ENCODE assay signal across 8 mouse cellular contexts in genomic region chr13:51643924-51644828, GRCm38 (mm10). TPM values are rescaled to one million over a fixed set of nuclear protein-coding genes. Genes with fewer than 3 reads are reported as not detected.
A peak's percentile ranks its signal among the peaks of the same experiment; 100 is the strongest.
DNase-seq lines count a peak whose midpoint lies in the region; ATAC-seq and TF ChIP-seq lines count a peak whose summit lies in the region.

No protein-coding gene starts in this region.

- no peaks in the 10 kb centered on the region for H3K9me3 ChIP-seq in embryonic facial prominence, embryonic 10.5 days
- H3K9me3 ChIP-seq in hindbrain, embryonic 10.5 days: no peaks in the 10 kb centered on the region
- no peaks in the 10 kb centered on the region for H3K9me3 ChIP-seq in midbrain, embryonic 13.5 days

- H3K4me3 ChIP-seq in liver, adult 2 months (ENCODE audit: insufficient read depth, low read depth, low read length): peak overlapping the region; percentile 64
- peak overlapping the region; percentile 98 for H3K4me3 ChIP-seq in embryonic facial prominence, embryonic 10.5 days
- H3K4me3 ChIP-seq in hindbrain, embryonic 10.5 days: peak overlapping the region; percentile 92
- H3K4me3 ChIP-seq in midbrain, embryonic 13.5 days (replicated peaks): peak overlapping the region; percentile 77

- WGBS in liver, adult 2 months: 22% methylated on average over 20 of the region's 20 CpGs
- whole genome bisulfite sequencing in embryonic facial prominence, embryonic 10.5 days: 47% methylated on average over 20 of the region's 20 CpGs
- 47% methylated on average over 20 of the region's 20 CpGs for WGBS in hindbrain, embryonic 10.5 days
- WGBS in midbrain, embryonic 13.5 days: 47% methylated on average over 20 of the region's 20 CpGs

- no peaks in the 10 kb centered on the region; the same call in 1 of the 2 replicates for H3K79me2 ChIP-seq in liver, adult 2 months (ENCODE audit: control insufficient read depth, insufficient read depth, low read length)

- ATAC-seq in midbrain, embryonic 13.5 days: peak; percentile 19

- H3K36me3 ChIP-seq in liver, adult 2 months (ENCODE audit: control insufficient read depth, insufficient read depth, low read length): no peaks in the 10 kb centered on the region
- peaks cover under 1% of the 10 kb centered on the region; the same call in 1 of the 2 replicates for H3K36me3 ChIP-seq in embryonic facial prominence, embryonic 10.5 days (replicated peaks)
- no peaks in the 10 kb centered on the region; the same call in 1 of the 2 replicates for H3K36me3 ChIP-seq in hindbrain, embryonic 10.5 days
- no peaks in the 10 kb centered on the region for H3K36me3 ChIP-seq in midbrain, embryonic 13.5 days

- H3K4me1 ChIP-seq in liver, adult 2 months (ENCODE audit: control insufficient read depth, insufficient read depth, low read length): peaks cover 2% of the 10 kb centered on the region
- peaks cover 37% of the 10 kb centered on the region for H3K4me1 ChIP-seq in embryonic facial prominence, embryonic 10.5 days
- H3K4me1 ChIP-seq in hindbrain, embryonic 10.5 days (replicated peaks): peaks cover 32% of the 10 kb centered on the region
- H3K4me1 ChIP-seq in midbrain, embryonic 13.5 days (replicated peaks): peaks cover 26% of the 10 kb centered on the region

- peak overlapping the region; percentile 59 for H3K9ac ChIP-seq in liver, adult 2 months (ENCODE audit: low read depth, low read length)
- peak overlapping the region; percentile 74 for H3K9ac ChIP-seq in midbrain, embryonic 13.5 days (replicated peaks)

- TF ChIP-seq POLR2A in liver, adult 2 months (IDR thresholded peaks at IDR 0.05; ENCODE audit: extremely low read depth, insufficient read depth, low read length): no peak

- peak overlapping the region; percentile 69 for H3K27ac ChIP-seq in liver, adult 2 months (replicated peaks; ENCODE audit: insufficient read depth, low read depth, low read length)
- H3K27ac ChIP-seq in embryonic facial prominence, embryonic 10.5 days (replicated peaks): peak overlapping the region; percentile 99
- H3K27ac ChIP-seq in hindbrain, embryonic 10.5 days: peak overlapping the region; percentile 98
- peak overlapping the region; percentile 69 for H3K27ac ChIP-seq in midbrain, embryonic 13.5 days

- no peak for TF ChIP-seq CTCF in liver, adult 2 months (IDR thresholded peaks at IDR 0.05; ENCODE audit: low read depth, low read length)

- H3K4me2 ChIP-seq in midbrain, embryonic 13.5 days (replicated peaks): peak overlapping the region; percentile 92

- peak; percentile 33 for DNase-seq in liver, adult 2 months (ENCODE audit: extremely low read depth, low read depth, low spot score)
- DNase-seq in liver: no peak
- DNase-seq in embryonic facial prominence, embryonic 10.5 days (ENCODE audit: low spot score): no peak
- DNase-seq in hindbrain, embryonic 10.5 days (ENCODE audit: low spot score): no peak
- no peak for DNase-seq in gastrocnemius, adult 8-10 months (ENCODE audit: low spot score in 2 of 2)
- no peak for DNase-seq in layer of hippocampus, postnatal 36 days
- no peak for DNase-seq in MN1 (ENCODE audit: low spot score)

- H3K27me3 ChIP-seq in liver, adult 2 months (ENCODE audit: control insufficient read depth, insufficient read depth, low read length): no peaks in the 10 kb centered on the region
- H3K27me3 ChIP-seq in embryonic facial prominence, embryonic 10.5 days (replicated peaks; ENCODE audit: low read depth, poor library complexity, severe bottlenecking): no peaks in the 10 kb centered on the region
- no peaks in the 10 kb centered on the region for H3K27me3 ChIP-seq in hindbrain, embryonic 10.5 days (ENCODE audit: insufficient read depth, poor library complexity, severe bottlenecking)
- H3K27me3 ChIP-seq in midbrain, embryonic 13.5 days: no peaks in the 10 kb centered on the region

RNA-seq across cellular contexts. Expression of gene Cks2, which starts 0.9 kb away (rescaled TPM):
- total RNA-seq in liver, adult 2 months (2014; rRNA removed): 32.4 and 38.0 TPM in 2 replicates
- 22.7 and 25.8 TPM in 2 replicates for polyA plus RNA-seq in liver, adult 2 months (2012; rRNA removed)
- polyA plus RNA-seq in embryonic facial prominence, embryonic 10.5 days (2016; fragmentation: Nextera tagmentation; extraction: Ambion mirVana): 384 and 402 TPM in 2 replicates
- polyA plus RNA-seq in hindbrain, embryonic 10.5 days (2016; fragmentation: Nextera tagmentation; extraction: Ambion mirVana): 329 and 366 TPM in 2 replicates
- 131 and 134 TPM in 2 replicates for polyA plus RNA-seq in midbrain, embryonic 13.5 days (2015; fragmentation: Nextera tagmentation; extraction: Ambion mirVana)
- under 1 TPM in 3 of 4 experiments, not detected in 1; 0.39 to 0.65 (median 0.45) TPM for total RNA-seq in gastrocnemius, adult 8-10 months (2022)
- 1 to 10 TPM; 1.2 to 2.9 TPM for total RNA-seq in layer of hippocampus, postnatal 36 days (2021)

RNA-seq across cellular contexts. Expression of gene Secisbp2, which starts 7.3 kb away (rescaled TPM):
- 9.0 and 10.1 TPM in 2 replicates for total RNA-seq in liver, adult 2 months (2014; rRNA removed)
- polyA plus RNA-seq in liver, adult 2 months (2012; rRNA removed): 13.6 and 13.8 TPM in 2 replicates
- 25.2 and 25.9 TPM in 2 replicates for polyA plus RNA-seq in embryonic facial prominence, embryonic 10.5 days (2016; fragmentation: Nextera tagmentation; extraction: Ambion mirVana)
- polyA plus RNA-seq in hindbrain, embryonic 10.5 days (2016; fragmentation: Nextera tagmentation; extraction: Ambion mirVana): 27.4 and 31.6 TPM in 2 replicates
- 35.3 and 41.1 TPM in 2 replicates for polyA plus RNA-seq in midbrain, embryonic 13.5 days (2015; fragmentation: Nextera tagmentation; extraction: Ambion mirVana)
- 1 to 10 TPM; 7.6 to 8.9 (median 7.7) TPM for total RNA-seq in gastrocnemius, adult 8-10 months (2022)
- 10 to 100 TPM; 18.2 to 19.7 TPM for total RNA-seq in layer of hippocampus, postnatal 36 days (2021)
